Mouse (Mus musculus) hindbrain, embryonic 12.5 days (tissue): ENCODE measurements around the gene Appl1. TPM values are rescaled to one million over a fixed set of nuclear protein-coding genes. Genes with fewer than 3 reads are reported as not detected.

Experiments used
- ATAC-seq: fragments of 200-750 bp; cut with Nextera tagmentation; 2 replicates; pipeline ENCODE4 v1.8.0; 2017; ENCODE audit warnings: moderate TSS enrichment; ENCODE audit not compliant: low FRiP score
- H3K27ac ChIP-seq: fragments of 300-500 bp; sonication (generic); 2 replicates; pipeline ENCODE4 v1.5.1; 2016; ENCODE audit warnings: mild to moderate bottlenecking
- H3K27me3 ChIP-seq: fragments of 300-500 bp; sonication (generic); 2 replicates; pipeline ENCODE4 v1.6.1; 2016; ENCODE audit warnings: mild to moderate bottlenecking
- H3K36me3 ChIP-seq: fragments of 300-500 bp; sonication (generic); 2 replicates; pipeline ENCODE4 v1.6.1; 2016; ENCODE audit warnings: mild to moderate bottlenecking
- H3K4me1 ChIP-seq: fragments of 300-500 bp; sonication (generic); 2 replicates; pipeline ENCODE4 v1.6.1; 2016
- H3K4me2 ChIP-seq: fragments of 300-500 bp; sonication (generic); replicated peaks from 2 replicates; pipeline ENCODE4 v1.6.1; 2016; ENCODE audit warnings: mild to moderate bottlenecking
- H3K4me3 ChIP-seq: fragments of 300-500 bp; sonication (generic); 2 replicates; pipeline ENCODE4 v1.5.1; 2016; ENCODE audit warnings: mild to moderate bottlenecking
- H3K9ac ChIP-seq: fragments of 300-500 bp; sonication (generic); 2 replicates; pipeline ENCODE4 v1.6.1; 2016; ENCODE audit warnings: mild to moderate bottlenecking, moderate library complexity
- H3K9me3 ChIP-seq: fragments of 300-500 bp; sonication (generic); replicated peaks from 2 replicates; pipeline ENCODE4 v1.6.1; 2016; ENCODE audit warnings: mild to moderate bottlenecking
- WGBS: fragments of 180-500 bp; shearing (Covaris S2); methylation state at CpG from one replicate; pipeline ENCODE4 v1.1.7; 2016; 5-methylcytosine and 5-hydroxymethylcytosine counted together
- polyA plus RNA-seq: library from polyadenylated mRNA; unstranded; fragments of >200 nt; fragmentation: Nextera tagmentation; extraction: Ambion mirVana; gene quantifications from 2 replicates; pipeline ENCODE4 v1.2.1, GENCODE M21; 2016

Gene Appl1
- polyA plus RNA-seq, 1 experiment from 2014 or later, result 50.6 TPM

- H3K36me3 ChIP-seq, result no peaks in the 10 kb centered on the region
- no peaks in the 10 kb centered on the region for H3K27me3 ChIP-seq
- H3K4me3 ChIP-seq, result no peak overlapping the region
- H3K4me1 ChIP-seq, result no peaks in the 10 kb centered on the region
- H3K4me2 ChIP-seq, result no peak overlapping the region
- WGBS, result 87% methylated on average over 3 of the region's 3 CpGs
- no peak overlapping the region for H3K9ac ChIP-seq
- H3K27ac ChIP-seq, result no peak overlapping the region
- no peaks in the 10 kb centered on the region for H3K9me3 ChIP-seq
- ATAC-seq, result no peak
These were observed 80.3 kb downstream of the Appl1 start for GRCm38 (mm10) chr14:26890777-26891176.

GRCm38 (mm10) chr14:26887244-26887643, 83.8 kb downstream of the Appl1 start:
- Histone ChIP-seq H3K9ac (no peak overlapping the region), H3K4me1 (no peaks in the 10 kb centered on the region), H3K9me3 (no peaks in the 10 kb centered on the region), H3K27ac (no peak overlapping the region), H3K4me3 (no peak overlapping the region), H3K27me3 (no peaks in the 10 kb centered on the region), H3K4me2 (no peak overlapping the region), H3K36me3 (no peaks in the 10 kb centered on the region)
- ATAC-seq, result no peak
- WGBS, result 64% methylated on average over 3 of the region's 3 CpGs

- no peak for ATAC-seq
- no peak overlapping the region for H3K4me2 ChIP-seq
- WGBS, result 88% methylated on average over 5 of the region's 5 CpGs
These were observed 89.3 kb downstream of the Appl1 start for GRCm38 (mm10) chr14:26881700-26882099.

GRCm38 (mm10) chr14:26879976-26880375, 91.1 kb downstream of the Appl1 start:
- ATAC-seq, result no peak
- no peak overlapping the region for H3K4me2 ChIP-seq
- H3K4me3 ChIP-seq, result no peak overlapping the region
- no peaks in the 10 kb centered on the region for H3K36me3 ChIP-seq
- H3K9ac ChIP-seq, result no peak overlapping the region
- H3K4me1 ChIP-seq, result no peaks in the 10 kb centered on the region
- H3K9me3 ChIP-seq, result no peaks in the 10 kb centered on the region
- H3K27ac ChIP-seq, result no peak overlapping the region
- no peaks in the 10 kb centered on the region for H3K27me3 ChIP-seq
- WGBS, result 68% methylated on average over 2 of the region's 2 CpGs

More at GRCm38 (mm10) chr14:26881700-26882099, 89.3 kb downstream of the Appl1 start:
- Histone ChIP-seq H3K9ac (no peak overlapping the region), H3K4me3 (no peak overlapping the region), H3K9me3 (no peaks in the 10 kb centered on the region), H3K27ac (no peak overlapping the region), H3K27me3 (no peaks in the 10 kb centered on the region), H3K4me1 (no peaks in the 10 kb centered on the region), H3K36me3 (no peaks in the 10 kb centered on the region)

GRCm38 (mm10) chr14:26878756-26879155, 92.3 kb downstream of the Appl1 start:
- 81% methylated on average over 4 of the region's 4 CpGs for WGBS
- Histone ChIP-seq H3K27me3 (no peaks in the 10 kb centered on the region), H3K4me2 (no peak overlapping the region), H3K27ac (no peak overlapping the region), H3K9ac (no peak overlapping the region), H3K36me3 (no peaks in the 10 kb centered on the region), H3K4me1 (no peaks in the 10 kb centered on the region), H3K4me3 (no peak overlapping the region), H3K9me3 (no peaks in the 10 kb centered on the region)
- no peak for ATAC-seq

Other genes starting within 250 kb of the Appl1 start
- gene Asb14, start 76.7 kb downstream of the Appl1 start, polyA plus RNA-seq, result not detected in 2 replicates
- gene Hesx1, start 23.2 kb upstream of the Appl1 start, polyA plus RNA-seq, result 0.23 TPM in 1 of 2 replicates, not detected in the other
- gene Il17rd, start 67.7 kb upstream of the Appl1 start, polyA plus RNA-seq, result 7.6 and 8.6 TPM in 2 replicates
- 6.6 and 7.6 TPM in 2 replicates for gene Arhgef3, start 143.7 kb upstream of the Appl1 start, polyA plus RNA-seq